Mouse (Mus musculus): ENCODE results near the gene Eci1.
"Not testable (repeated sequence)": the region's sequence is repeated elsewhere in the genome, so short reads cannot be mapped to it uniquely, and the experiment has no call there.

Eci1 gene

DNA sequence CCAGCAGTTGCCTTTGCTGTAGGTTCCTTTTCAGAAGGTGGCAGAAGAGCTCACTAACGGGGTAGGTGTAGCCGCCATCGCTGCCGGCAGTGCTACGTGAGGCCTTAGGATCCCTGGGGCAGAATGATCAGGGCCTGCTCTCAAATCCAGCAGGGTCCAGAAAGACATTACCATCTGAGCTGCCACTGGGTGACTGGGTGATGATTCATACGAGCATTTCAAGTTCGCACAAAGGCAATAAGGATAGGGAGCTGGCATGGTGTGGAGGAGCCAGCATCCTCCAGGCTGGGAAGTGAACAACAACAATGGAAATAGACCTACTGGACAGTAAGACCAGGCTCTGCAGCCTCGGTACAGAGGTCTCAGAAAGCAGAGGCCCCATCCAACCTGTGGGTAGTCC, 13.9 kb downstream of the Eci1 start:
- no peak for DNase-seq (ENCODE audit: low read depth in 2 of 2, low spot score in 2 of 2)

DNA sequence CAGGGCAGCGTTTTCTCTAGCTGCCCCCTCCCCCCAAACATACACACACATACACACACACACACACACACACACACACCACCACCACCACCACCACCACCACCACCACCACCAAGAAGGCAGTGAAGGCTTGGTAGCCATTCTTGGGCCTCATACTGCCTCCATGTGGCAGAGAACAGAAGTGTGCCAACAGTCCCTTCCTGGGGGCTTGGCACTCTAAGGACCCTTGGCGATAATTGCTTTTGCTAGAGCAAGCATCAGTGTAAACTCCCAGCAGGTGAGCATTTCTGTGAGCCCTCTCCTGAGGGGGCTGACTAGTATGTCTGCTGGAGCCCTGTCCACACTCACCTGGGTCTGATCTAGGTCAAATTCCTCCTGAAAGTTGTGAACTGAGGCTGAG, 14.7 kb downstream of the Eci1 start:
- DNase-seq (ENCODE audit: low read depth in 2 of 2, low spot score in 2 of 2), result no peak

DNA sequence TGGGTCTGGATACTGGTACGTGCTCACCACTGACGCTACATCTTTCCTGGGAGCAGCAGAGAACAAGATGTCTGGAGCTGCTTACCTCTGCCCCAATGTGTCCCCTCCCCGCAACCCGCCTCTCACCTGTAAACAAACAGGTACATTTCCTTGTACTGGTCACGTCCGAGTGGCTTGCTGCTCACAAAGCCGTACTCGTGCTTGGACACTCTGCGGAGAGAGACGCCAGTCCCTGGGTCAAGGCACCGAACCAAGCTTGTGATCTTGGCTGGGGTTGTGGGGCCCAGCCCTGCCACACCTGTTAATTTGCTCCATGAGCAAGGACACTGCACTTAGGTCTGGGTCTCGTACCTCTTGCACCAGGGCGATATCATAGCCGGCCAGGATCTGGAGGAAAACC, 15.7 kb downstream of the Eci1 start:
- DNase-seq (ENCODE audit: low read depth in 2 of 2, low spot score in 2 of 2), result no peak

DNA sequence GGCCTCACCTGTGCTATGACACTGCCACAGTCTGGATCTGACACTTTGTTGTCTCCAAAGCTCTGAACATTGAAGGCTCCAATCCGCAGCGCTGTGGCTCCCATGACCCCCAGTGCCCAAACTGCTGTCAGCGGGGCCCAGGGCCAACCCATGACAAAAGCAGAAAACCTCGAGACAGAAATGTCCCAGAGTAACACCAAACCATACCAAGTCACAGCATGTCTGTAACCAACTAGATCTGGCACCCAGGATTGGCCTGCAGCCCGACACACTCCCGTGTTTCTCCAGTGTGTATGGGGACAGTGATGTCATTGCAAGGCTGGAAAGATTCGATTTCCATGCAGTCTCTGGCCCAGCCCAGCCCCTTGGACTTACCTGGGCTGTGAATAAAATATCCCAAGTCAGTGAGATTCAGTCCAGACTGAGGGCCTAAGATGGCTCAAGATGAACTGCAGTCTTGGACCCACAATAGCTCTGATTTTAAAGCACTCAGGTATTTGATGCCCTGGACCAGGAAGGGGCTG, 16.3 kb downstream of the Eci1 start, which contains the start of gene Dnase1l2:
Gene Dnase1l2, minus strand, starts transcription at position 474 of the 524 bp plus-strand sequence.
- DNase-seq (ENCODE audit: low read depth in 2 of 2, low spot score in 2 of 2), result no peak

DNA sequence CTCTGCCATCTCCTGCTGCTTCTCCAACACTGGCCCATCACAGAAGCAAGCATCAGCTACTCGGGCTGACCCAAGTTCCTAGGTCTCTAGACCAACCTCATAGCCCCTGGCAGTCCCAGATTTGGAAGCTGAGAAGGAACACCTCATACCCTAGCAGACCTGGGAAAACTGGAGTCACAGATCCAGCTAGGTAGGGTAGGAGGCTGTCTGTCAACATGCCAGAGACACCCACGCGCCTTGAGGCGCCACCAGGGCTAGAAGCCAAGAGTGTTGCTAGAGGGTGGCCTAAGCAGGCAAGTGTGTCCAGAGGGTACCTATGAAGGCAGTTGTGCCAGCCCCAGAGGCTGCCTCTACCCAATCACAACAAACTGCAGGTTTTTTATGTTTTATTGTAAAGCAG, 17.0 kb downstream of the Eci1 start:
- no peak for DNase-seq (ENCODE audit: low read depth in 2 of 2, low spot score in 2 of 2)

DNA sequence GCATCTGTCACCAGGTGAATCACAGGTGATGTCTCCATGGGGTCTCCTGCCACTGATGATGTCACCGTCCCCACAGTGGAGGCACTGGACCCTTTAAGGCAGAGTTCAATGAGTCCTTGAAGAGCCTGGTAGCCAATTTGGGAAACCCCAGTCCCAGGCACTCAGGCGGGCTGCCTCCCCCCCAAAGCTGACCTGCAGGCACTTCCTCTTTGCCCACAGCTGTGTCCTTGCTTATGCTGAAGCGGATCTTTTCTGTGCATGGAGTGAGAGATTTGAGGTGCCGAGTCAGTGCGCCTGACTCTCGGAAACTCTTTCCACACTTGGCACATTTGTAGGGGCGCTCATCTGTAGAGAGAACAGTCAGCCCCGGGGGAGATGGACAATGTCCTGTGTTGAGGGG, 20.1 kb downstream of the Eci1 start:
- DNase-seq (ENCODE audit: low read depth in 2 of 2, low spot score in 2 of 2), result no peak

DNA sequence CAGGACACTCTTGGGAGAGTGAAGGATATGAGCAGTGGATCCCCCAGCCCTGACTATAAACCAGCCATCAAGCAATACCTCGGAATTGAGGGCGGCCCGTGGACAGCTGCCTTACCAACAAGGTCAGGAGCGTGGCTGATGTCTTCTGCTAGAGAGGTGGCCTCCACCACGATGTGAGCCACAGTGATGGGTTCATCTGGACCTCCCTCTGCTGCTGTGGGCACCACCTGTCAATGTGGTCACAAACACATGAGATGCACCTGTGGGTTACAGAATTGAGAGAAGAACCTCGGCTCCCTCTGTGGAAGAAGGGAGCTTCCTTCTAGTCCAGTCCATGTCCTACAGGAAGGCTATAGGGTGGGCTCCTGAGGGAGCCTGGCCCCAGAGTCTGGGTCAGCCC, 23.1 kb downstream of the Eci1 start:
- no peak for DNase-seq (ENCODE audit: low read depth in 2 of 2, low spot score in 2 of 2)

- DNase-seq (ENCODE audit: low read depth in 2 of 2, low spot score in 2 of 2), result no peak
These were observed 24.8 kb downstream of the Eci1 start for GRCm38 (mm10) chr17:24451220-24451619.

- DNase-seq (ENCODE audit: low read depth in 2 of 2, low spot score in 2 of 2), result no peak
These were observed 26.9 kb downstream of the Eci1 start for GRCm38 (mm10) chr17:24453372-24453771.

DNA sequence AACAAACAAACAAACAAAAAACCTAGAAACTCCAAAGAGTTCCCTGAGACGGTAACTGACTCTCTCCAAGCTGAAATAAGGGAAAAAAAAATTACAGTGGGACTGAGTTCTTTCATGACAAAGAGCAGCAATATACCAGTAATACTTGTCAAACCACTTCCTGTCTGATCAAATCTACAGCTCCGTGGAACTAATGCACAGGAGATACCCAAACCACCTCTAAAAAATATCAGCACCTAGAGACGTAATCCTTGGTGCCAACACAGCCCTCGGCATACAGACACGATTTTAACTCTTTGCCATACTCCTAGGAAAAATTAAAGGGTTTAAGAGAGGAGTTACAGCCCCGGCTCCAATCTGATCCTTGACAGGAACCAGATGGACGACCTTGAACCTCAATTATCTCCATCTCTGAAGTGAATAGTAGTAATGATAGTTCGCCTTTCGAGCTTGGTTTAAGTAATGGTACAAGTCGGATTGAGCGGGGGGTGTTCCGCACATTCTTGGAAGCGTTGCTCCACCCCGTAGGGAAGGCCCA, 27.8 kb downstream of the Eci1 start:
- DNase-seq (ENCODE audit: low read depth in 2 of 2, low spot score in 2 of 2), result peak; percentile 16 to 28

GRCm38 (mm10) chr17:24454756-24455522, 28.5 kb downstream of the Eci1 start:
- DNase-seq (ENCODE audit: low read depth in 2 of 2, low spot score in 2 of 2), result peak; percentile 98 to 100

- DNase-seq (ENCODE audit: low read depth in 2 of 2, low spot score in 2 of 2), result not testable (repeated sequence)
These were observed 29.2 kb downstream of the Eci1 start for GRCm38 (mm10) chr17:24455523-24456206.

DNA sequence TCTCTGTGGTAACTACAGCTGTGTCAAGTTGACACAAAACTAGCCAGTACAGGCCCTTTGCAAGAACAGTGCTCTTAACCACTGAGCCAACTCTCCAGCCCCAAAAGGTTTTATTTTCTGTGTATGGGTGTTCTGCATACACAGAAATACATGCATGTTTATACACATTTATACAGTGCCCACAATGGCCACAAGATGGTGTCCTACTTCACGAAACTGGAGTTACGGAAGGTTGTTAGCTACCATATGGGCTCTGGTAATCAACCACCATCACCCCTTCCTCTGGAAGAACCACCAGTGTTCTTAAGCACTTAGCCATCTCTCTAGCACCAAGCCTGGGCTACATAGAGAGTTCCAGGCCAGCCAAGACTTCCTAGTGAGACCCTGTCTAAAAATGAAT, 35.1 kb downstream of the Eci1 start:
- DNase-seq (ENCODE audit: low read depth in 2 of 2, low spot score in 2 of 2), result peak in 1 of 2 experiments; percentile 43

- no peak for DNase-seq (ENCODE audit: low read depth in 2 of 2, low spot score in 2 of 2)
These were observed 36.5 kb downstream of the Eci1 start for GRCm38 (mm10) chr17:24462932-24463331.

DNA sequence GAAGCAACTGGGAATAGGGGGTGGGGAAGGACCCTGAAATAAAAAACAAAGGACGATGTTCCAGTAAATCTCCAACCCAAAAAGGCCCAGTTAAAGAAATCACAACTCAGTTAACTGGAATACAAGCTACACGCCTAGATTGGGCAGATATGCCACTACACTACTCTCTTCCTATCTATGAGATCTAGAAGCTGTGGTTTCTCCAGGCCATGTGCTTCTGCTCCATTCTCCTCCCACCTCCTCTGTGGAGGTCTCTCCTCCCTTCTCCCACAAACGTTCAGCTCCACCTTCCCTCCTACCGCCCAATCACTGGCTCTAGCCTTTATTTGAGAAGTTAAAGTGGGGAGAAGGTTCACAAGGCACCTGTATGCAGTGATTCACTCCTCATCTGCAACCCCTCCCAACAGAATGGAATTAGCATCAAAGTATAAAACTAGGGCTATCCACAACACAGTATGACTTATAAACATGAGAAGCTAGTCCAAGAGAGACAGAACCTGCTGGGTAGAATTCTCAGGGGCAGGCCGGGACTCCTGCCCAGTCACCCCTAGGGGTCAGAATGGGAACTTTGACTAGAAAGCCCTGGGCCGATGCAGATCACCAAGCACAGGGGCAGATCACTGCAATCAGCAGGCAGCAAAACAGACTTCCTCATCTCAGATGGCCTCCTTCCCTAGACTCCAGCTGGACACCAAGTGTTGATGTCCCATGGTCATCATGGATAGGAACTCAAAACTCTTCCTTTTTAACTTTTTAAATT, 37.1 kb downstream of the Eci1 start:
- no peak for DNase-seq (ENCODE audit: low read depth in 2 of 2, low spot score in 2 of 2)

GRCm38 (mm10) chr17:24468636-24469246, 42.3 kb downstream of the Eci1 start:
- DNase-seq (ENCODE audit: low read depth in 2 of 2, low spot score in 2 of 2), result no peak

- no peak for DNase-seq (ENCODE audit: low read depth in 2 of 2, low spot score in 2 of 2)
These were observed 43.0 kb downstream of the Eci1 start for GRCm38 (mm10) chr17:24469336-24469909.

DNA sequence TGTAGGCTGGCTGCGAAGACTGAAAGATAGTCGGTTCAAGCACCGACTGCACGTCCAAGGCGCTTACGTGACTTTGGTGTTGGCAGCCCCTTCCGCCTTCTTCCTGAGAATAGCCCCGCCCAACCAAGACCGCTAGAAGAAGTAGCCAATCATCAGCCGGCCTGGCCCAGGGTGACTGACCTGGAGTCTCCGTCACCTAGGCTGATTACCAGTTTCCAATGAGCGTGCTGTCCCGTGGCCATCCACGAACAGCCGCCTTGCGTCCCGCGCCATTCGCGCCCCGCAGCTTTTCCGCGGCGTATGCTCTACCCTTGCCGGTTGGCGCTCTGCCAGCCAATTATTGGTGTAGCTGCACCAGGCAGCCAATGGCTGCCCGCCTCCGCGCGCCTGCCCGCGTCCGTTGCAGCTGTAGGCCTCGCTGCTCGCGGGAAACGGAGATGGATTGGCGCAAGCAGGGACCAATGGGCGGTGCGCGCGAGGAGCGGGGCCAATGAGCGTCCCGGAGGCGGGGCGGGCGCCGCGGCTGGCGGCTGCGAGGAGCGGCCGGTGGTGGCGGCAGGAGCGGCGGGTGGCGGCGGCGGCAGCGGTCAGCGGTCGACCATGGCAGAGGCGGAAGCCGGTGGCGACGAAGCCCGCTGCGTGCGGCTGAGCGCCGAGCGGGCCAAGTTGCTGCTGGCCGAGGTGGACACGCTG, 43.6 kb downstream of the Eci1 start, which contains the start of the genes E4f1 and Pgp:
Gene E4f1, minus strand, starts transcription at position 404 of the 693 bp plus-strand sequence.
Gene Pgp, plus strand, starts transcription at position 483 of the 693 bp plus-strand sequence.
- peak; percentile 95 to 96 for DNase-seq (ENCODE audit: low read depth in 2 of 2, low spot score in 2 of 2)

GRCm38 (mm10) chr17:24470701-24471527, 44.5 kb downstream of the Eci1 start:
- no peak for DNase-seq (ENCODE audit: low read depth in 2 of 2, low spot score in 2 of 2)
